Mouse (Mus musculus) liver, embryonic 16.5 days (tissue): ENCODE measurements around the gene Gdpd3. TPM values are rescaled to one million over a fixed set of nuclear protein-coding genes. Genes with fewer than 3 reads are reported as not detected.

Experiments
- ATAC-seq: fragments of 200-750 bp; cut with Nextera tagmentation; 2 replicates; pipeline ENCODE4 v1.8.0; 2017; ENCODE audit warnings: low read depth, mild to moderate bottlenecking, moderate number of reproducible peaks, moderate library complexity
- H3K27ac ChIP-seq: fragments of 300-500 bp; sonication (generic); 2 replicates; pipeline ENCODE4 v1.5.1; 2014; ENCODE audit warnings: mild to moderate bottlenecking, low read length
- H3K27me3 ChIP-seq: fragments of 300-500 bp; sonication (generic); 2 replicates; pipeline ENCODE4 v1.6.1; 2014; ENCODE audit warnings: low read depth, low read length, mixed read lengths; ENCODE audit not compliant: control insufficient read depth, insufficient read depth
- H3K36me3 ChIP-seq: fragments of 300-500 bp; sonication (generic); 2 replicates; pipeline ENCODE4 v1.6.1; 2014; ENCODE audit warnings: mild to moderate bottlenecking; ENCODE audit not compliant: control insufficient read depth, insufficient read depth
- H3K4me1 ChIP-seq: fragments of 300-500 bp; sonication (generic); 2 replicates; pipeline ENCODE4 v1.6.1; 2014; ENCODE audit warnings: low read depth, low read length, mixed read lengths; ENCODE audit not compliant: control insufficient read depth
- H3K4me2 ChIP-seq: fragments of 300-500 bp; sonication (generic); 2 replicates; pipeline ENCODE4 v1.6.1; 2014; ENCODE audit warnings: low read depth, low read length, mixed read lengths
- H3K4me3 ChIP-seq: fragments of 300-500 bp; sonication (generic); 2 replicates; pipeline ENCODE4 v1.5.1; 2014; ENCODE audit warnings: low read depth, mild to moderate bottlenecking, low read length
- H3K9ac ChIP-seq: fragments of 300-500 bp; sonication (generic); 2 replicates; pipeline ENCODE4 v1.6.1; 2014; ENCODE audit warnings: low read depth, low read length
- H3K9me3 ChIP-seq: fragments of 300-500 bp; sonication (generic); replicated peaks from 2 replicates; pipeline ENCODE4 v1.6.1; 2016; ENCODE audit warnings: low read length; ENCODE audit not compliant: control insufficient read depth
- whole genome bisulfite sequencing: fragments of 180-500 bp; shearing (Covaris S2); extraction: QIAGEN DNeasy Blood & Tissue Kit; methylation state at CpG from one replicate; pipeline ENCODE4 v1.1.7; 2014; ENCODE audit not compliant: insufficient replicate concordance; 5-methylcytosine and 5-hydroxymethylcytosine counted together
- polyA plus RNA-seq: library from polyadenylated mRNA; unstranded; fragments of >200 nt; fragmentation: Nextera tagmentation; extraction: Ambion mirVana; gene quantifications from 2 replicates; pipeline ENCODE4 v1.2.1, GENCODE M21; 2015

Gdpd3 gene
- polyA plus RNA-seq, 1 experiment from 2014 or later: 0.55 TPM

DNA sequence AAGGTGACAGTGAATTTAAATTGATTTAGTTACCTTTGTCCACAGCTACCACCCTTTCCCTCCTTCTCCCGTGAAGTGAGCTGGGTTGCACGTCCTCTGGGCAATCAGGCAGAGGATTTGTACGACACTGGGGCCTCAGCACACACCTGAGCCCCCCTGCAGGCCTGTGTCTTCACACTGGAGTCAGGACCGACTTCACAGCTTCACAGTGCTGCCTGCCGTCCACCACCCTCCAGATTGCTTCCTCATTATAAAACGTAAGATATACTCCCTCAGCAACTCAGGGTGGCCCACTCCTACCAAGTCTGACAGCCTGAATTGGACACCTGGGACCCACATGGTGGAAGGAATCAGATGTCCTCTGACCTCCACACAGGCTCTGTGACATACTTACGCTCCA lies 7.6 kb upstream of the Gdpd3 start:
- no peak overlapping the region for H3K27ac ChIP-seq
- H3K36me3 ChIP-seq: no peaks in the 10 kb centered on the region
- no peak for ATAC-seq
- no peaks in the 10 kb centered on the region for H3K27me3 ChIP-seq
- no peak overlapping the region for H3K4me3 ChIP-seq
- no peak overlapping the region for H3K9ac ChIP-seq
- H3K9me3 ChIP-seq: no peaks in the 10 kb centered on the region
- 71% methylated on average over 7 of the region's 7 CpGs for WGBS
- H3K4me2 ChIP-seq: no peak overlapping the region
- peaks cover 38% of the 10 kb centered on the region for H3K4me1 ChIP-seq

DNA sequence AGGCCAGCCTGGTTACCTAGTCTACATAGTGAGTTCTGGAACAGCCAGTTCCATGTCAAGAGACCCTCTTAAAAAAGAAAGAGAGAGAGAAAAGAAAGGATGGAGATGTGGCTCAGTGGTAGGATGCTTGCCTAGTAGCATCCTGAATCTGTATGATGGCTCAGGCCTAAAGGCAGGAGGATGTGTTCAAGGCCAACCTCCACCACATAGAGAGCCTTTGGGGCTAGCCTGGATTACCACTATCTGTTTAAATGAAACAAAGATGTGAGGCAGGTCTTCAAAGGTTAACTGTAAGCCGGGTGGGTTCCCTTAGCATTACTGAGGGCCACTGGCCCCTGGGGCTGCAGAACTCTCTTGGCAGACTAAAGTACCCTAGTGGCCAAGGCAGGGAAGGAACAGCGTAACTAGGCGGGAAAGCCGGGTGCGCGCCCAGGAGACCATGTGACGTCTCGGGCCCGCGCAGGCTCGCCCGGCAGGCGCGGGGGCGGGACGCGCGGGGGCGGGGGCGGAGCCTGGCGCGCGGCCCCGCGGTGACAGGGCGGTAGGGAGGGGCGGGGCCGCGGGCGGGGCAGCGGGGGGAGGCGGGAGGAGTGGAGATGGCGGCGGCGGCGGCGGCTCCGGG lies 7.0 kb upstream of the Gdpd3 start, which contains the start of gene Mapk3:
Mapk3 (plus strand) TSS at position 552 of the 622 bp plus-strand sequence.
- ATAC-seq: peak; percentile 89
- H3K4me3 ChIP-seq: peak within 1 kb of the TSS; percentile 80
- peaks cover 38% of the 10 kb centered on the region for H3K4me1 ChIP-seq
- peak within 1 kb of the TSS; percentile 87 for H3K4me2 ChIP-seq
- H3K9ac ChIP-seq: peak within 1 kb of the TSS; percentile 88
- no peaks in the 10 kb centered on the region for H3K27me3 ChIP-seq
- WGBS: 1% methylated on average over 25 of the region's 38 CpGs
- H3K27ac ChIP-seq: peak within 1 kb of the TSS; percentile 87
- H3K36me3 ChIP-seq: 0 out of 2 replicates have a peak, but pooled peaks cover under 1% of the 10 kb centered on the region
- H3K9me3 ChIP-seq: no peaks in the 10 kb centered on the region

DNA sequence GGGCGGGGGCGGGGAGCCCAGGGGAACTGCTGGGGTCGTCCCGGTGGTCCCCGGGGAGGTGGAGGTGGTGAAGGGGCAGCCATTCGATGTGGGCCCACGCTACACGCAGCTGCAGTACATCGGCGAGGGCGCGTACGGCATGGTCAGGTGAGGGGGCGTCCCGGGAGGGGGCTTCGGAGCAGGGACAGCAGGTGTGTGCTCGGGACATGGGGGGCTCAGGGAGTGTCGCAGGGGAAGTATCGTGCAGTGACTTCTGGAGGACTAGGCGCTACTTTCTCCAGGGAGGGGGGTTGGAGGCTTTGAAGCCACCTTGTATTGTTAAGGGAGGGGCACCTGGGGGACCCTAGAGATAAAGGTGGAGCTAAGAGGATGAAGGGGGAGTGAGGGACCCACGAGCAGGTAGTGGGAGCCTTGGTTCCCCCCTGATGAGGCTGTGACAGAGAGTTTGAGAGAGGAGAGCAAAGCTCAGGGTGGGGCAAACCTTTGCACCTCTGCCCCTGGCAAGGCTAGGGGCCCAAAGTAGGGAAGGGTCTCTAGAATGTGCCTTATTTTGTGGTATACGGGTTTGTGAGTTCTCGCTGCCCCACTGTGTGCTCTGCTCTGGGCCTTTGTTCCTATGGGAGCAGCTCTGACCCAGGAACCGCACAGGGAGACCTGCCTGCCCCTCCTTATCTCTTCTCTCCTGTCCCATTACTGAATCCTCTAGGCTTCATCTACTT lies 6.3 kb upstream of the Gdpd3 start:
- ATAC-seq: peak; percentile 14; the same call in 1 of the 2 replicates
- Histone ChIP-seq H3K4me1 (peaks cover 38% of the 10 kb centered on the region), H3K27me3 (no peaks in the 10 kb centered on the region), H3K4me3 (peak overlapping the region; percentile 80), H3K9me3 (no peaks in the 10 kb centered on the region), H3K9ac (peak overlapping the region; percentile 88), H3K4me2 (peak overlapping the region; percentile 87), H3K36me3 (0 out of 2 replicates have a peak, but pooled peaks cover 4% of the 10 kb centered on the region), H3K27ac (peak overlapping the region; percentile 87)
- whole genome bisulfite sequencing: under 1% methylated on average over 23 of the region's 24 CpGs

DNA sequence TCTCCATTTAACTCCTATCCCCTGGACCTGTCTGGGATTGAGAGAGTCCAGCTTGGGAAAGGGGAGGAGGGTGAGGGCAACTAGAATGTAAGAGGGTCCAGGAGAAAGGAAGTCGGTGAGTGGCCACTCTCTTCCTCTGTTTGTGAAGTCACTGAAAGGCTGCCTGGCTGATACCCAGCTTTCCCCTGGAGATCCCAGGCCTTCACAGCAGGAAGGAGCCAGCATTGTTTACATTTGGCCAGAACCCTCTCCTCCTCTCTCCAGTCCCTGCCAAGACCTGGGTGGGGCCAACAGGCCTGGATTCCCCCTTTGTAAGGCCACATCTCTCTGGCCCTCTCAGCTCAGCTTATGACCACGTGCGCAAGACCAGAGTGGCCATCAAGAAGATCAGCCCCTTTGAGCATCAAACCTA lies 5.7 kb upstream of the Gdpd3 start:
- peak overlapping the region; percentile 87 for H3K27ac ChIP-seq
- H3K36me3 ChIP-seq: 0 out of 2 replicates have a peak, but pooled peaks cover 4% of the 10 kb centered on the region
- no peaks in the 10 kb centered on the region for H3K9me3 ChIP-seq
- H3K4me3 ChIP-seq: peak overlapping the region; percentile 80
- H3K4me2 ChIP-seq: peak overlapping the region; percentile 87
- H3K9ac ChIP-seq: peak overlapping the region; percentile 88
- H3K4me1 ChIP-seq: peaks cover 38% of the 10 kb centered on the region
- WGBS: 48% methylated on average over 3 of the region's 3 CpGs
- ATAC-seq: 0 out of 2 replicates have a peak, but pooled peaks have one; percentile 1
- H3K27me3 ChIP-seq: no peaks in the 10 kb centered on the region

DNA sequence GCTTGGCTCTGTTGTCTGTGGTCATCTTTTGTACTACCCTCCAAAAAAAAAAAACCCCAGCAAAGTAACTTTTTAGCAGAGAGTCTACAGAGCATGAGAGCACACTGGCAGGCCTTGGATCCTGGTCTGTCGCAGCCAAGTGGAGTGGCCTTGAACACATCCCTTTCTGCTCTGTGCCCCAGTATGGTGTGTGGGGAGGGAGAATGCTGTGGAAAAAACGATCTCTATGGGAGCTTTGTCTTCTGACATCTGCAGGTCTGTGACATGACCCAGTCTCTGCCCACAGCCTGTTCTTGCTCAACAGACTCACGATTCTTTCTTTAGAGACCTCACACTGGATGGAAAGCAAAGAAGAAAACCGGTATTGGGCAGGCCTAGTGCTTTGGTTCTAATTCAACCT lies 5.2 kb upstream of the Gdpd3 start:
- Histone ChIP-seq H3K27me3 (no peaks in the 10 kb centered on the region), H3K9me3 (no peaks in the 10 kb centered on the region), H3K4me3 (no peak overlapping the region), H3K4me2 (peak overlapping the region; percentile 87), H3K9ac (no peak overlapping the region), H3K4me1 (peaks cover 39% of the 10 kb centered on the region), H3K36me3 (0 out of 2 replicates have a peak, but pooled peaks cover 4% of the 10 kb centered on the region), H3K27ac (peak overlapping the region; percentile 87)
- ATAC-seq: no peak
- WGBS: 44% methylated on average over 4 of the region's 4 CpGs

DNA sequence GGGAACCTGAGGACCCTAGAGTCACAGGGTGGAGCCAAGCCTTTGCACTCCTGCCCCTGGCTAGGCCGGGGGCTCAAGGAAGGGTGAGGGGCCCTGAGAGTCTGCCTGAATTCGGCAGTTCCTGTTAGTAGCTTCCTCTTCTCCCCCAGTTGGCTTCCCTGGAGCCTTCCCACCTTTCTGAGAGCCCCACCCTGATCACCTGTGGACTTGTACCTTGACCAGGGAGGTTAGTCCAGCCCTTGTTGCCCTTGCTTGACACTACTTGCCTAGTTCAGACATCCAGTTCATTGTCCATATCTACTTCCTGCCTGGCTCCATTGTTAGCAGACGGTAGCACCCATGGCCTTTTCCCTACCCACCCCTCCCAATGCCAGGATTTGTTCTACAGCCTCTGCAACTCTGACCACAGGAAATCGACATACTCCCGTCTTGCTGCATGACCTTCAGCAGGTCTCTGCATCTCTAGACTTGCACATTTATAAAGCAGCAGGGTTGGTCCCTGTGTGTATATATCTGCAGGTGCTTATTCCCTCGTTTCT lies 4.5 kb upstream of the Gdpd3 start:
- H3K4me3 ChIP-seq: no peak overlapping the region
- no peaks in the 10 kb centered on the region for H3K9me3 ChIP-seq
- H3K4me1 ChIP-seq: peaks cover 42% of the 10 kb centered on the region
- 0 out of 2 replicates have a peak, but pooled peaks cover 4% of the 10 kb centered on the region for H3K36me3 ChIP-seq
- no peak for ATAC-seq
- no peak overlapping the region for H3K9ac ChIP-seq
- peak overlapping the region; percentile 87; the same call in 1 of the 2 replicates for H3K27ac ChIP-seq
- no peaks in the 10 kb centered on the region for H3K27me3 ChIP-seq
- WGBS: 29% methylated on average over 6 of the region's 6 CpGs
- H3K4me2 ChIP-seq: peak overlapping the region; percentile 9; the same call in 1 of the 2 replicates

DNA sequence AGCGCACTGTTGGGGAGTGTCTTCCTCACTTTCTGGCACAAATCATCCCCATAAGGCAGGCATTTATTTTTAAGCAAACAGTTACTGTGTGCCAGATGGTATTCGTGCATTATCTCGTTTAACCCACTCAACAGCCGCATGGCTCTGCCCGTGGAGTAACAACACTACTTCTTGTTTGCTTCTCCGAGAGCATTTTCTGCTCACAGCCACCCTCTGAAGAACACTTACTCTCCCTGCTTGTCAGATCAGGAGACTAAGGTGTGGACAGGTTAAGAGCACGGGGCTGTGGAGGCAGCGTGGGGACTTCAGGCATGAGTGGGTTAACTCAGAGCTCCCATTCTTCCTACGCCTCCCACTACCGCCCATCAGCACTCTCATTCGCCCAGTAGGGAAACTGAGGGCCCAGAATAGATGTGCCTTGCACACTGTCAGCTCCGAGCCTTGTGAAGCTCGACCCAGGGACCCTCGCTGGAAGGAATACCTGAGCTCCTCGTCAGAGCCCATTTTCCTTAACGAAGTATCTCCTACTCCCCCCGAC lies 3.6 kb upstream of the Gdpd3 start:
- no peak overlapping the region for H3K9ac ChIP-seq

DNA sequence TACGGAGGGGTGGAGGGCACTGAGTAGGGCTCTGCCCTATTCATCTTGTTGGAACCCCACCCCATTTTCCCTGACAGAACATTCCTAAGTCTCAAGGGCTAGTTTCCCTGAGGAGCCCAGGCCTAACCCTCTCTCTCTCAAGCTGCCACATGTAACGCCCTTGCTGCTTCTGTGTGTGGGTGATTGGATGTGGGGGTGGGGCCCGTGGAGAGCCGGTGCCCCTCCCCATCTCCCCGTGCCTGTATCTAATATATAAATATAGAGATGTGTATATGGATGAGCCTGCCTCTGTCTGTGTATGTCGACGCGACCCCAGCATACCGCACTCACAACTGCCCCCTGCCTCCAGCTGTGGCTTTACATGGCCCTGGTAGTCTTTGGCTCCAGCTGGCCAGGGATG lies 594 bp upstream of the Gdpd3 start:
- Histone ChIP-seq H3K27me3 (no peaks in the 10 kb centered on the region), H3K4me3 (no peak overlapping the region), H3K4me2 (no peak overlapping the region), H3K36me3 (peaks cover 8% of the 10 kb centered on the region; the same call in 1 of the 2 replicates), H3K9ac (no peak overlapping the region), H3K27ac (no peak overlapping the region), H3K9me3 (no peaks in the 10 kb centered on the region), H3K4me1 (peaks cover 30% of the 10 kb centered on the region)
- 60% methylated on average over 9 of the region's 9 CpGs for WGBS
- 0 out of 2 replicates have a peak, but pooled peaks have one; percentile 11 for ATAC-seq

More for the DNA sequence above, 3.6 kb upstream of the Gdpd3 start:
- Histone ChIP-seq H3K9me3 (no peaks in the 10 kb centered on the region), H3K36me3 (0 out of 2 replicates have a peak, but pooled peaks cover 4% of the 10 kb centered on the region), H3K27me3 (no peaks in the 10 kb centered on the region), H3K4me3 (no peak overlapping the region), H3K4me1 (peaks cover 42% of the 10 kb centered on the region), H3K27ac (no peak overlapping the region), H3K4me2 (no peak overlapping the region)
- ATAC-seq: no peak
- WGBS: 54% methylated on average over 17 of the region's 17 CpGs
